Mouse (Mus musculus) forebrain, embryonic 12.5 days (tissue): Measurements from ENCODE around the gene Spc24. TPM values are rescaled to one million over a fixed set of nuclear protein-coding genes. Genes with fewer than 3 reads are reported as not detected.
A peak's percentile ranks its signal among the peaks of the same experiment; 100 is the strongest.

Experiments used
- ATAC-seq: fragments of 200-750 bp; cut with Nextera tagmentation; 2 replicates; pipeline ENCODE4 v1.8.0; 2017; ENCODE audit warnings: moderate TSS enrichment; ENCODE audit not compliant: low FRiP score
- H3K27ac ChIP-seq: fragments of 300-500 bp; sonication (generic); 2 replicates; pipeline ENCODE4 v1.5.1; 2016; ENCODE audit warnings: mild to moderate bottlenecking
- H3K27me3 ChIP-seq: fragments of 300-500 bp; sonication (generic); 2 replicates; pipeline ENCODE4 v1.6.1; 2016; ENCODE audit warnings: mild to moderate bottlenecking
- H3K36me3 ChIP-seq: fragments of 300-500 bp; sonication (generic); replicated peaks from 2 replicates; pipeline ENCODE4 v1.6.1; 2016; ENCODE audit warnings: mild to moderate bottlenecking
- H3K4me1 ChIP-seq: fragments of 300-500 bp; sonication (generic); 2 replicates; pipeline ENCODE4 v1.6.1; 2016
- H3K4me2 ChIP-seq: fragments of 300-500 bp; sonication (generic); 2 replicates; pipeline ENCODE4 v1.6.1; 2016; ENCODE audit warnings: mild to moderate bottlenecking, moderate library complexity
- H3K4me3 ChIP-seq: fragments of 300-500 bp; sonication (generic); replicated peaks from 2 replicates; pipeline ENCODE4 v1.5.1; 2016; ENCODE audit warnings: mild to moderate bottlenecking
- H3K9ac ChIP-seq: fragments of 300-500 bp; sonication (generic); 2 replicates; pipeline ENCODE4 v1.6.1; 2016; ENCODE audit warnings: mild to moderate bottlenecking
- H3K9me3 ChIP-seq: fragments of 300-500 bp; sonication (generic); 2 replicates; pipeline ENCODE4 v1.6.1; 2016
- whole genome bisulfite sequencing: fragments of 180-500 bp; shearing (Covaris S2); methylation state at CpG from one replicate; pipeline ENCODE4 v1.1.7; 2016; 5-methylcytosine and 5-hydroxymethylcytosine counted together
- polyA plus RNA-seq: library from polyadenylated mRNA; unstranded; fragments of >200 nt; fragmentation: Nextera tagmentation; extraction: Ambion mirVana; gene quantifications from 2 replicates; pipeline ENCODE4 v1.2.1, GENCODE M21; 2016

The Spc24 gene
- polyA plus RNA-seq, 1 experiment from 2014 or later = 112 TPM

DNA sequence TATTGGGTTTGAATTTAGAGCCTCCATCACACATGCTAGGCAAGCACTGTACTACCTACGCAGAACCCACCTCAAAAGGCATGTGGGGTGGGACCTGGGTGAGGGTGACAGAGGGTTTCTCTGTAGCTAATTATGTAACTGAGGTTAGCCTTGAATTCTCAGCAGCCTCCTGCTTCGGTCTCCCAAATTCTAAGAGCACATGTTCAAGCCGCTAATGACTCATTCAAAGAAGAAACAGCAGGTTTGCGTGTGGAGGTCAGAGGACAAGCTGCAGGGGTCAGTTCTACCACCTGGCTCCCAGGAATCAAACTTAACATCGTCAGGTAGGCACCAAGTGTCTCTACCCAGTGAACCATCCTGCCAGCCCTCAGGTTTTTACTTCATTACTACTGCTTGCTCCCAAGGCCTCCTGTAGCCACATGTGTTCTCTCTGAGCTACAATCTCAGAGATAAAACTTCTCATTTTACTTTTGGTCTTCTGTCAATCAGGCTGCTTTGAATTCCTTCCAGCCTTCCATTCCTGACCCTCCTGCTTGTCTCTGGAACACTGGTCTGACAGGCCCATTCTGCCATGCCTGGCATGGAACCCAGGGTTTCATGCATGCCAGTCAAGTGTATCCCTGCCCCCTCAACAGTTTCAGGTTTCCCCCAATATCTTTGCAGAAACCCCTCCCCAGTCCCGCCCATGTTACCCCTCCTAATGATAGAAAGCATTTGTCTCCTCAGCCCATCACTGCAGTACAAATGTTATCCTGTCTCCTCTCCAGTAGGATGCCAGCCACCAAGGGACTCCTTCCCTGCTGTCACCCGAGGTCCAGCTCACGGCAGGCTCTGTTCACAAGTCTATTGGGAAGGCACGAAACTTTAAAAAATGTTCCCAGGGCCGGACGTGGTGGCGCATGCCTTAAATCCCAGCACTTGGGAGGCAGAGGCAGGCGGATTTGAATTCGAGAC is 1.2 kb downstream of the Spc24 start:
- Histone ChIP-seq H3K9ac (peak overlapping the region; percentile 77), H3K9me3 (no peaks in the 10 kb centered on the region), H3K36me3 (peaks cover 35% of the 10 kb centered on the region), H3K27ac (no peak overlapping the region), H3K4me1 (peaks cover 14% of the 10 kb centered on the region), H3K27me3 (no peaks in the 10 kb centered on the region), H3K4me3 (peak overlapping the region; percentile 85), H3K4me2 (peak overlapping the region; percentile 74)
- ATAC-seq = no peak
- 60% methylated on average over 14 of the region's 14 CpGs for WGBS

GRCm38 (mm10) chr9:21754516-21755321 is 5.4 kb downstream of the Spc24 start:
- no peak overlapping the region for H3K27ac ChIP-seq
- no peak overlapping the region for H3K9ac ChIP-seq
- no peak for ATAC-seq
- peaks cover 43% of the 10 kb centered on the region for H3K36me3 ChIP-seq
- H3K9me3 ChIP-seq = no peaks in the 10 kb centered on the region
- WGBS = 86% methylated on average over 13 of the region's 13 CpGs
- H3K27me3 ChIP-seq = no peaks in the 10 kb centered on the region
- H3K4me1 ChIP-seq = peaks cover 13% of the 10 kb centered on the region
- no peak overlapping the region for H3K4me3 ChIP-seq
- H3K4me2 ChIP-seq = no peak overlapping the region

- H3K9ac ChIP-seq = no peak overlapping the region
- no peaks in the 10 kb centered on the region for H3K27me3 ChIP-seq
- no peak overlapping the region for H3K4me2 ChIP-seq
- H3K4me3 ChIP-seq = no peak overlapping the region
- WGBS = 94% methylated on average over 2 of the region's 2 CpGs
- H3K9me3 ChIP-seq = no peaks in the 10 kb centered on the region
- no peak overlapping the region for H3K27ac ChIP-seq
- H3K36me3 ChIP-seq = peaks cover 50% of the 10 kb centered on the region
- no peak for ATAC-seq
- H3K4me1 ChIP-seq = peaks cover 6% of the 10 kb centered on the region
Measured at GRCm38 (mm10) chr9:21754003-21754402, 6.1 kb downstream of the Spc24 start.

DNA sequence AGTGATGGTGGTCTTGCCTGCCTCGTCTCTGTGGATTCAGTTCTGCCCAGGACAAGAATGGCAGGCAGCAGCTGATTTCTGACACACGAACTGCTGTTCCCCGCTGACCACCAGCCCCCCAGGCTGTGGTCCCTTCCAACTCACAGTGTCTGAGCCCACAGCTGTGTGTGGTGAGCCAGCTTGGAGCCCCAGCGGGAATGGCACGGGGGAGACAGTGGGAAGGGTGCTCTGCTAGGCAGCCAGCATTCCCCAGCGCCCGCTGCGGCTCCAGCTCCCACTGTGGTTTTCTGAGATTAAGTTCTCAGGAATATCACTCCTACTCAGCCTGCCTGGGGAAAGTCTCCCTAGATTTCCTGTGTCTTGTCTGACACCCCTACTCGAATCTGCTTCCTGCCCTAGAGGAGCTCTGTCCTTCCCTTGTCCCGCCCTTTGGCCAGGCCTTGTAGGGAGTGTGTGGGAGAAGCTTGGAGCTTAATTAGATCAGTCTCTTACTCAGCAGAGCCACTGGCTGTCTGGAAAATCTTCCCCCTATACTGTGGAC is 7.8 kb downstream of the Spc24 start:
- no peak for ATAC-seq
- no peak overlapping the region for H3K4me2 ChIP-seq
- peak overlapping the region; percentile 54; the same call in 1 of the 2 replicates for H3K27ac ChIP-seq
- H3K4me1 ChIP-seq = no peaks in the 10 kb centered on the region
- H3K9me3 ChIP-seq = no peaks in the 10 kb centered on the region
- 63% methylated on average over 10 of the region's 10 CpGs for WGBS
- no peak overlapping the region for H3K4me3 ChIP-seq
- no peak overlapping the region for H3K9ac ChIP-seq
- no peaks in the 10 kb centered on the region for H3K27me3 ChIP-seq
- H3K36me3 ChIP-seq = peaks cover 62% of the 10 kb centered on the region

DNA sequence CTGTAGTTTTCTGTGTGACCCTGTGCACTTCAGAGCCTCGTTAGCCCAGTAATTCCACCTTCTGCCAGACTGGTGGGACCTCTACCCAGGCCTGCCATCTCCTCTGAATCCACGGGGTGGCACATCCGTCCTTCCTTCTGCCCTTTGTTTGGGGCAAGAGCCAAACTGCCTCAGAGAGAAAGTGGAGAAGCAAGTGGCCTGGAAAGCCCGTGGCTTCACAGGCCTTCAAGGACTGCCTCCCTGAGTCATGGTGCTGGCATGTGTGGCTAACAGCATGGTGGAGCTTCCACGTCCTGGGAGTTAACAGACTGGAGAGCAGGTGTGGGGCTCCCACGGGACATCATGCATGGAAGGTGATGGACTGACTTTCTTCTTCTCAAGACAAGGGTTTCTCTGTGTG is 8.8 kb downstream of the Spc24 start:
- no peaks in the 10 kb centered on the region for H3K27me3 ChIP-seq
- H3K9ac ChIP-seq = no peak overlapping the region
- no peaks in the 10 kb centered on the region for H3K9me3 ChIP-seq
- 71% methylated on average over 6 of the region's 6 CpGs for WGBS
- H3K4me2 ChIP-seq = no peak overlapping the region
- no peaks in the 10 kb centered on the region for H3K4me1 ChIP-seq
- H3K4me3 ChIP-seq = no peak overlapping the region
- H3K36me3 ChIP-seq = peaks cover 62% of the 10 kb centered on the region
- 0 out of 2 replicates have a peak overlapping the region, but pooled peaks have one; percentile 2 for H3K27ac ChIP-seq
- ATAC-seq = no peak

DNA sequence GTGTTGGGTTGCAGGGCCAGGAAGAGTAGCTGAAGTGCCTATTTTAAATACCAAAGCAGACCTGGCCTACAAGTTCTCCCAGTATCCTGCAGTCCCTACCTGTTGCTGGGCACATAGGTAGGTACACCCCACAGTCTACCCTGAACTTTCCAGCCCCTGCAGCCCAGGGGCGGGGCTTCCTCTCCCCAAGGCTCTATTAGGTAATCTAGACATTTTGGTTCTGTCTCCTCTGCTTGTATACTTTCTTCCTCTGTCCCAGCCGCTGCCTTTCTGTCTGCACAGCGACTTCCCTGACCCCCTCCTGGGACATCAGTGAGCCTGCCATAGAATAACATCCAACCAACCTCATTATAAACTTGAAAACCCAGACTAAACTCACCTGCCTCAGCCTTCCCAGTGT is 9.7 kb downstream of the Spc24 start:
- 76% methylated on average over 3 of the region's 3 CpGs for WGBS
- Histone ChIP-seq H3K27me3 (no peaks in the 10 kb centered on the region), H3K36me3 (peaks cover 65% of the 10 kb centered on the region), H3K4me3 (no peak overlapping the region), H3K9me3 (no peaks in the 10 kb centered on the region), H3K9ac (no peak overlapping the region), H3K27ac (no peak overlapping the region), H3K4me1 (no peaks in the 10 kb centered on the region), H3K4me2 (no peak overlapping the region)
- no peak for ATAC-seq

DNA sequence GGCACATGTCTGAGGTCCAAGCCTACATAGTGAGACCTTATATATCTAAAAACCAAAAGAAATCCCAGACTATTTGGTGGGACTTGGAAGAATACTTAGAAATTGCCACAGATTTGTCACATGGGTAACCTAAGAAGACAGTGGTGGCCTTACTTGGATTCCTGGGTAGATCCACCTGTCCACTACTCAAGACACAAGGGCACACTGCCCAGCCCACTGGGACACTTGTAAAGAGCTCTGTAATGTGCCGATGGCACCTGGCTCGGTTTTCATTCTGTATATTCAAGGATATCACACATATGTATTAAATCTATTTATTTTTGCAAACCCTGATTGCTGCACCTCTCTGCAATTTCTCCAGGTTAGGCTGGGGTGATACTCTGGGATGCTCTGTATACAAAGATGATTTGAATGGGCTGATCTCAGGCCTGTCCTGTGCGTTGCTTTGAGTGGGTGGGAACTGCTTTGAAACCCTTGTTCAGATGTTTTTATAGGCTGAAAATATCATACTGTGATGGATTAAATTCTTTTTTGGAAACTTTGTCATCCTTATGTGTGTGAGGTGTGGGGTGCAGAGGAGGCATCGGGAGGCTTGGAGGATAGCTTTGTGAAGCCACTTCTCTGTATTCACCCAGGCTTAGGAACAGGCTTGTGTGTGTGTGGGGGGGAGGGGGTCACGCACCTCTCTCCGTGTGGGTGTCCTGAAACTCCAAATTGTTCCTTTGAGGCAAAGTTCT is 10.6 kb downstream of the Spc24 start:
- ATAC-seq = no peak
- H3K27me3 ChIP-seq = no peaks in the 10 kb centered on the region
- H3K4me2 ChIP-seq = no peak overlapping the region
- peaks cover 66% of the 10 kb centered on the region for H3K36me3 ChIP-seq
- no peak overlapping the region for H3K9ac ChIP-seq
- no peak overlapping the region for H3K27ac ChIP-seq
- no peak overlapping the region for H3K4me3 ChIP-seq
- 90% methylated on average over 6 of the region's 6 CpGs for WGBS
- H3K4me1 ChIP-seq = no peaks in the 10 kb centered on the region
- H3K9me3 ChIP-seq = no peaks in the 10 kb centered on the region

GRCm38 (mm10) chr9:21748491-21748890 is 11.6 kb downstream of the Spc24 start:
- no peak overlapping the region for H3K27ac ChIP-seq
- no peaks in the 10 kb centered on the region for H3K4me1 ChIP-seq
- peaks cover 71% of the 10 kb centered on the region for H3K36me3 ChIP-seq
- no peaks in the 10 kb centered on the region for H3K27me3 ChIP-seq
- WGBS = 89% methylated on average over 10 of the region's 10 CpGs
- H3K9ac ChIP-seq = no peak overlapping the region
- no peak overlapping the region for H3K4me2 ChIP-seq
- no peak overlapping the region for H3K4me3 ChIP-seq
- no peak for ATAC-seq
- no peaks in the 10 kb centered on the region for H3K9me3 ChIP-seq

DNA sequence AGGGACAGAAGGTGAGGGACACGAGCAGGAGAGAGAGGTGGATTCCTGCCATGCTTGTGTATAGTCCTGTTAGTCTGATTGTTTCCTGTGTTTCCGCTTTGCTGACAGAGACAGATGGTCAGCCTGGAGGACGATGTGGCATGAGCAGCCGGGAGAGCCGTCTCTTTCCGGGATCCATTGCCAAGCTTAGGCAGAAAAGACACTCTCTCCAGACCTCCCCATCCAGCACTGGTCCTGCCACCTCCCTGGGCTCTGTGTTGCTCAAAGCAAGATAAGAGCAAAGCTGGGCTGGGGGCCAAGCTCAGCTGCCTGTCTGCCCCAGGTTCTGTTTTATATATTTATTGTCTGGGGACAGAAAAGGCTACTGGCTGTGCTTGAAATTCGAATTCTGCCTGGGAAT is 12.1 kb downstream of the Spc24 start:
- H3K27me3 ChIP-seq = no peaks in the 10 kb centered on the region
- no peak overlapping the region for H3K9ac ChIP-seq
- no peak overlapping the region for H3K4me2 ChIP-seq
- peak overlapping the region; percentile 20; the same call in 1 of the 2 replicates for H3K27ac ChIP-seq
- H3K4me1 ChIP-seq = no peaks in the 10 kb centered on the region
- peaks cover 72% of the 10 kb centered on the region for H3K36me3 ChIP-seq
- no peak overlapping the region for H3K4me3 ChIP-seq
- no peaks in the 10 kb centered on the region for H3K9me3 ChIP-seq
- no peak for ATAC-seq
- 81% methylated on average over 7 of the region's 7 CpGs for WGBS

- Histone ChIP-seq H3K4me2 (no peak overlapping the region), H3K9me3 (no peaks in the 10 kb centered on the region), H3K9ac (no peak overlapping the region), H3K4me1 (no peaks in the 10 kb centered on the region), H3K27me3 (no peaks in the 10 kb centered on the region), H3K27ac (no peak overlapping the region), H3K36me3 (peaks cover 79% of the 10 kb centered on the region), H3K4me3 (no peak overlapping the region)
- no peak for ATAC-seq
- WGBS = 90% methylated on average over 3 of the region's 3 CpGs
Measured at GRCm38 (mm10) chr9:21747238-21747774, 12.8 kb downstream of the Spc24 start.

DNA sequence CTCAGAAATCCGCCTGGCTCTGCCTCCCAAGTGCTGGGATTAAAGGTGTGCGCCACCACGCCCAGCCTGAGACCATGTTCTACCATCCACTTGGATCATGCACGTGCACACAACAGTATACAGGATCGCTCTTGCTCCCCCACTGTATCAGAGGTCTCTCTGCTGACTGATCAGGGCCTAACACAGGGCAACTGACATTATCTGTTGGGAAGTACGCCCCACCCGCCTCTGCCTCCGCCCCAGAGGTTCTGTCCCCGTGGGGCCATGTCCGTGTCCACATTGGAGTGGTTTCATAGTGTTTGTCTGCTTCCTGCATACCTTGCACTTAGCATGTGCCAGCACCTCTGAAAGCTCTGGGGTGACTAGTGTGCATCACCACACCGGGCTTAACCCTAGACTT is 18.6 kb downstream of the Spc24 start:
- WGBS = 97% methylated on average over 11 of the region's 11 CpGs
- peaks cover 93% of the 10 kb centered on the region for H3K36me3 ChIP-seq
- no peak overlapping the region for H3K4me3 ChIP-seq
- H3K27ac ChIP-seq = no peak overlapping the region
- H3K9ac ChIP-seq = no peak overlapping the region
- H3K27me3 ChIP-seq = no peaks in the 10 kb centered on the region
- H3K4me1 ChIP-seq = no peaks in the 10 kb centered on the region
- no peaks in the 10 kb centered on the region for H3K9me3 ChIP-seq
- no peak for ATAC-seq
- H3K4me2 ChIP-seq = no peak overlapping the region
